Mouse (Mus musculus) MEL (cell line): ENCODE data around the gene Ceacam19.

ENCODE experiments used
- CTCF ChIP-seq, 3 experiments: IDR thresholded peaks in 2 of 3; conservative IDR thresholded peaks in 1 of 3; 2 replicates each; pipeline ENCODE4 v1.5.1; 2011 to 2012; ENCODE audit warnings: low read length in 3 of 3, low read depth in 2 of 3, mild to moderate bottlenecking in 2 of 3, improper control_type of control experiment in 1 of 3, inconsistent platforms in 1 of 3, mixed read lengths in 1 of 3, moderate library complexity in 1 of 3; ENCODE audit not compliant: control insufficient read depth in 1 of 3, insufficient read depth in 1 of 3, poor library complexity in 1 of 3, severe bottlenecking in 1 of 3
- GATA1 ChIP-seq: IDR thresholded peaks from 2 replicates; pipeline ENCODE4 v1.6.1; 2011; ENCODE audit warnings: low read depth, low read length, improper control_type of control experiment
- MXI1 ChIP-seq: IDR thresholded peaks from 2 replicates; pipeline ENCODE4 v1.6.1; 2011; ENCODE audit warnings: mild to moderate bottlenecking, low read depth, low read length, improper control_type of control experiment
- POLR2A ChIP-seq, 2 experiments: IDR thresholded peaks; 2 replicates each; pipeline ENCODE4 v1.6.1; 2011 to 2012; ENCODE audit warnings: low read length in 2 of 2, mild to moderate bottlenecking in 2 of 2, control low read depth in 1 of 2, improper control_type of control experiment in 1 of 2, low read depth in 1 of 2, moderate library complexity in 1 of 2; ENCODE audit not compliant: control insufficient read depth in 1 of 2, insufficient read depth in 1 of 2, poor library complexity in 1 of 2
- TAL1 ChIP-seq: IDR thresholded peaks from 2 replicates; pipeline ENCODE4 v1.6.1; 2012; ENCODE audit warnings: mild to moderate bottlenecking, inconsistent platforms, low read length, moderate library complexity, mixed read lengths

- TF ChIP-seq MXI1 (peak; percentile 50), POLR2A (IDR thresholded peaks at IDR 0.05; ENCODE audit: control insufficient read depth in 1 of 2, insufficient read depth in 1 of 2, low read depth in 1 of 2, low read length in 2 of 2, poor library complexity in 1 of 2) (peak; percentile 98), GATA1 (0 out of 2 replicates have a peak, but pooled peaks have one; percentile 19), CTCF (IDR thresholded peaks at IDR 0.05 in 2 of 3, conservative IDR thresholded peaks at IDR 0.05 in 1 of 3; ENCODE audit: control insufficient read depth in 1 of 3, insufficient read depth in 1 of 3, low read depth in 2 of 3, low read length in 3 of 3, poor library complexity in 1 of 3, severe bottlenecking in 1 of 3) (no peak), TAL1 (no peak)
Observed at GRCm38 (mm10) chr7:19876781-19877425, 10.9 kb downstream of the Ceacam19 start.
